ENCODE assay signal across 22 mouse cellular contexts in genomic region chr19:53196961-53197360, GRCm38 (mm10).
"Had no signal": no experiment of that assay in that cellular context is flagged by ENCODE, and none has a peak within 500 bp of the region (broad histone marks: within the 10 kb centered on the region; RNA-seq: fewer than 3 reads in every experiment).

No protein-coding gene starts in this region.

- DNase-seq: gastrocnemius, postnatal 14 days; gastrocnemius, postnatal 36 days; heart, adult 18-20 months; heart, postnatal 14 days; heart, postnatal 36 days; kidney, adult 9 months; kidney, postnatal 14 days; kidney, postnatal 36 days; layer of hippocampus, adult 9-11 months; layer of hippocampus, postnatal 36 days; left cerebral cortex, postnatal 4 days had no signal

- ATAC-seq: hindbrain, postnatal 0 days; intestine, embryonic 16.5 days; liver, embryonic 12.5 days had no signal

- H3K4me3 ChIP-seq: heart, embryonic 13.5 days; heart, embryonic 15.5 days; hindbrain, embryonic 13.5 days; hindbrain, embryonic 15.5 days; kidney, embryonic 15.5 days; limb, embryonic 13.5 days; limb, embryonic 15.5 days; liver, embryonic 12.5 days had no signal

- H3K27ac ChIP-seq: hindbrain, embryonic 13.5 days; hindbrain, embryonic 15.5 days; hindbrain, postnatal 0 days; kidney, embryonic 15.5 days; kidney, postnatal 0 days; limb, embryonic 13.5 days; limb, embryonic 15.5 days; liver, embryonic 12.5 days had no signal

- H3K9me3 ChIP-seq: heart, embryonic 13.5 days; heart, embryonic 15.5 days; hindbrain, embryonic 13.5 days; hindbrain, embryonic 15.5 days; kidney, embryonic 15.5 days; limb, embryonic 13.5 days; limb, embryonic 15.5 days; liver, embryonic 12.5 days had no signal

- H3K36me3 ChIP-seq: heart, embryonic 15.5 days; hindbrain, embryonic 13.5 days; hindbrain, embryonic 15.5 days had no signal

- H3K27me3 ChIP-seq: heart, embryonic 13.5 days; heart, embryonic 15.5 days; hindbrain, embryonic 13.5 days; hindbrain, embryonic 15.5 days; kidney, embryonic 15.5 days; limb, embryonic 13.5 days; limb, embryonic 15.5 days; liver, embryonic 12.5 days had no signal

- H3K9ac ChIP-seq: heart, embryonic 13.5 days; heart, embryonic 15.5 days; hindbrain, embryonic 13.5 days; hindbrain, embryonic 15.5 days; kidney, embryonic 15.5 days; limb, embryonic 13.5 days; limb, embryonic 15.5 days; liver, embryonic 12.5 days had no signal
